Mouse (Mus musculus): Measurements from ENCODE around the gene Exoc4. TPM values are rescaled to one million over a fixed set of nuclear protein-coding genes. Genes with fewer than 3 reads are reported as not detected.
A peak's percentile ranks its signal among the peaks of the same experiment; 100 is the strongest.

Gene Exoc4
- total and polyA plus RNA-seq, 3 experiments, result 31.2 to 46.4 (median 41.9) TPM

- Histone ChIP-seq H3K4me1 (ENCODE audit: control insufficient read depth in 1 of 2, insufficient read depth in 2 of 2) (peaks cover 0 to 26% of the 10 kb centered on the region in 2 experiments; a peak in 2 of 4 replicates), H3K9ac (ENCODE audit: insufficient read depth, low read depth) (no peak overlapping the region), H3K4me2 (ENCODE audit: insufficient read depth, low read depth, poor library complexity, severe bottlenecking) (no peak overlapping the region), H3K27ac (ENCODE audit: insufficient read depth, low read depth) (no peak overlapping the region), H3K4me3 (replicated peaks in 1 of 3; ENCODE audit: low read depth in 2 of 3, low read length in 2 of 3, poor library complexity in 1 of 3) (no peak overlapping the region), H3K36me3 (replicated peaks in 1 of 2; ENCODE audit: control insufficient read depth in 1 of 2, insufficient read depth in 1 of 2, low read length in 1 of 2) (no peaks in the 10 kb centered on the region), H3K27me3 (replicated peaks) (no peaks in the 10 kb centered on the region), H3K9me3 (replicated peaks; ENCODE audit: low read length) (no peaks in the 10 kb centered on the region), H3K79me2 (replicated peaks; ENCODE audit: control insufficient read depth, extremely low read depth, insufficient read depth, poor library complexity, severe bottlenecking) (no peaks in the 10 kb centered on the region)
- peak; percentile 66 for DNase-seq (ENCODE audit: extremely low read depth)
- dilution Hi-C loops (cut with MboI; ENCODE audit: extremely low pct_ligation_motif_present, extremely low pct_unique_long_range_greater_than_20kb, low sequenced_read_pairs) (no loop called here), in situ Hi-C loops (cut with MboI; ENCODE audit: low pct_ligation_motif_present, low pct_unique_long_range_greater_than_20kb, low sequenced_read_pairs) (no loop called here)
- peak; percentile 57 for TF ChIP-seq EP300 (IDR thresholded peaks at IDR 0.05; ENCODE audit: low read length)
- TF ChIP-seq IRF4 (IDR thresholded peaks at IDR 0.05; ENCODE audit: low read depth, low read length), result peak; percentile 39; the same call in 1 of the 2 replicates
- no peak for TF ChIP-seq ZNF384 (IDR thresholded peaks at IDR 0.05; ENCODE audit: low read depth, low read length)
- TF ChIP-seq POLR2A (IDR thresholded peaks at IDR 0.05; ENCODE audit: low read depth, low read length), result no peak
- TF ChIP-seq ZMIZ1 (IDR thresholded peaks at IDR 0.05; ENCODE audit: low read depth, low read length), result no peak
- no peak for TF ChIP-seq MXI1 (IDR thresholded peaks at IDR 0.05; ENCODE audit: low read depth, low read length)
- no peak for TF ChIP-seq ETS1 (conservative IDR thresholded peaks at IDR 0.05; ENCODE audit: low read depth, low read length)
- TF ChIP-seq MAZ (IDR thresholded peaks at IDR 0.05; ENCODE audit: low read depth, low read length), result no peak
- no peak for TF ChIP-seq JUN (IDR thresholded peaks at IDR 0.05; ENCODE audit: insufficient read depth, low read depth, low read length)
- no peak for TF ChIP-seq ZKSCAN1 (IDR thresholded peaks at IDR 0.05; ENCODE audit: borderline replicate concordance, low read depth, low read length)
- TF ChIP-seq BHLHE40 (IDR thresholded peaks at IDR 0.05; ENCODE audit: low read depth, low read length), result peak; percentile 24; the same call in 1 of the 2 replicates
- no peak for TF ChIP-seq MYC (IDR thresholded peaks at IDR 0.05; ENCODE audit: low read depth, low read length)
Measured at GRCm38 (mm10) chr6:33738857-33739291, 490.0 kb downstream of the Exoc4 start.

GRCm38 (mm10) chr6:33739304-33739703 is 490.4 kb downstream of the Exoc4 start:
- no peaks in the 10 kb centered on the region for H3K9me3 ChIP-seq (replicated peaks; ENCODE audit: low read length)
- no peak overlapping the region for H3K4me2 ChIP-seq (ENCODE audit: insufficient read depth, low read depth, poor library complexity, severe bottlenecking)
- no peak overlapping the region for H3K9ac ChIP-seq (ENCODE audit: insufficient read depth, low read depth)
- peaks cover 0 to 26% of the 10 kb centered on the region in 2 experiments; a peak in 2 of 4 replicates for H3K4me1 ChIP-seq (ENCODE audit: control insufficient read depth in 1 of 2, insufficient read depth in 2 of 2)
- no peaks in the 10 kb centered on the region for H3K36me3 ChIP-seq (replicated peaks in 1 of 2; ENCODE audit: control insufficient read depth in 1 of 2, insufficient read depth in 1 of 2, low read length in 1 of 2)
- TF ChIP-seq JUND (conservative IDR thresholded peaks at IDR 0.05; ENCODE audit: low read depth, low read length), result no peak
- TF ChIP-seq ELF1 (IDR thresholded peaks at IDR 0.05; ENCODE audit: low read depth, low read length), result no peak
- no peak for TF ChIP-seq HCFC1 (IDR thresholded peaks at IDR 0.05; ENCODE audit: low read depth, low read length)
- no peak for TF ChIP-seq MXI1 (IDR thresholded peaks at IDR 0.05; ENCODE audit: low read depth, low read length)
- in situ Hi-C loops (cut with MboI; ENCODE audit: low pct_ligation_motif_present, low pct_unique_long_range_greater_than_20kb, low sequenced_read_pairs), result no loop called here
- dilution Hi-C loops (cut with MboI; ENCODE audit: extremely low pct_ligation_motif_present, extremely low pct_unique_long_range_greater_than_20kb, low sequenced_read_pairs), result no loop called here
- H3K4me3 ChIP-seq (replicated peaks in 1 of 3; ENCODE audit: low read depth in 2 of 3, low read length in 2 of 3, poor library complexity in 1 of 3), result no peak overlapping the region
- no peak for DNase-seq (ENCODE audit: extremely low read depth)
- no peaks in the 10 kb centered on the region for H3K79me2 ChIP-seq (replicated peaks; ENCODE audit: control insufficient read depth, extremely low read depth, insufficient read depth, poor library complexity, severe bottlenecking)
- no peak overlapping the region for H3K27ac ChIP-seq (ENCODE audit: insufficient read depth, low read depth)
- H3K27me3 ChIP-seq (replicated peaks), result no peaks in the 10 kb centered on the region
